Mouse (Mus musculus): Measurements from ENCODE around the gene Glipr1l3.
"Not testable (repeated sequence)": the region's sequence is repeated elsewhere in the genome, so short reads cannot be mapped to it uniquely, and the experiment has no call there.

Gene Glipr1l3

GRCm38 (mm10) chr10:112159882-112160560, at the start of gene Glipr1l3:
Gene Glipr1l3, minus strand, starts transcription at chr10:112160327.
- DNase-seq (ENCODE audit: low spot score in 2 of 2): peak; percentile 25 to 76

- no peak for DNase-seq (ENCODE audit: low spot score in 2 of 2)
Observed at GRCm38 (mm10) chr10:112203463-112203862, 43.3 kb upstream of the Glipr1l3 start.

GRCm38 (mm10) chr10:112193919-112194318, 33.8 kb upstream of the Glipr1l3 start:
- not testable (repeated sequence) for DNase-seq (ENCODE audit: low spot score in 2 of 2)

GRCm38 (mm10) chr10:112177027-112177426, 16.9 kb upstream of the Glipr1l3 start:
- not testable (repeated sequence) for DNase-seq (ENCODE audit: low spot score in 2 of 2)

GRCm38 (mm10) chr10:112163168-112163766, 3.1 kb upstream of the Glipr1l3 start, which contains the start of gene Caps2:
Gene Caps2, plus strand, starts transcription at chr10:112163621.
- DNase-seq (ENCODE audit: low spot score in 2 of 2): no peak

- no peak for DNase-seq (ENCODE audit: low spot score in 2 of 2)
Observed at GRCm38 (mm10) chr10:112139834-112140233, 20.3 kb downstream of the Glipr1l3 start.

GRCm38 (mm10) chr10:112138871-112139430, 21.2 kb downstream of the Glipr1l3 start:
- DNase-seq (ENCODE audit: low spot score in 2 of 2): no peak

- DNase-seq (ENCODE audit: low spot score in 2 of 2): peak in 1 of 2 experiments; percentile 20
Observed at GRCm38 (mm10) chr10:112138050-112138870, 21.9 kb downstream of the Glipr1l3 start.

GRCm38 (mm10) chr10:112132194-112132593, 27.9 kb downstream of the Glipr1l3 start:
- no peak for DNase-seq (ENCODE audit: low spot score in 2 of 2)

GRCm38 (mm10) chr10:112127682-112128230, 32.4 kb downstream of the Glipr1l3 start:
- DNase-seq (ENCODE audit: low spot score in 2 of 2): not testable (repeated sequence)

- DNase-seq (ENCODE audit: low spot score in 2 of 2): not testable (repeated sequence)
Observed at GRCm38 (mm10) chr10:112125090-112125489, 35.0 kb downstream of the Glipr1l3 start.

- no peak for DNase-seq (ENCODE audit: low spot score in 2 of 2)
Observed at GRCm38 (mm10) chr10:112110401-112110800, 49.7 kb downstream of the Glipr1l3 start.

GRCm38 (mm10) chr10:112105785-112106184, 54.3 kb downstream of the Glipr1l3 start:
- DNase-seq (ENCODE audit: low spot score in 2 of 2): peak; percentile 25 to 78

Data from spleen, postnatal 4 days (tissue).